Mouse (Mus musculus) forebrain, embryonic 14.5 days (tissue): Measurements from ENCODE around the gene Rnase9. TPM values are rescaled to one million over a fixed set of nuclear protein-coding genes. Genes with fewer than 3 reads are reported as not detected.
"Not testable (repeated sequence)": the region's sequence is repeated elsewhere in the genome, so short reads cannot be mapped to it uniquely, and the experiment has no call there.

Experiments
- ATAC-seq: fragments of 200-750 bp; cut with Nextera tagmentation; 2 replicates; pipeline ENCODE4 v1.8.0; 2017; ENCODE audit warnings: mild to moderate bottlenecking, moderate library complexity
- DNase-seq: peaks from one replicate; pipeline ENCODE4 v3.0.0-alpha.2; 2015; ENCODE audit warnings: low spot score
- H3K27ac ChIP-seq: fragments of 300-500 bp; sonication (generic); 2 replicates; pipeline ENCODE4 v1.5.1; 2014; ENCODE audit warnings: low read depth, mild to moderate bottlenecking, control low read depth, low read length, moderate library complexity
- H3K27me3 ChIP-seq: fragments of 300-500 bp; sonication (generic); replicated peaks from 2 replicates; pipeline ENCODE4 v1.6.1; 2014; ENCODE audit warnings: low read length, control low read depth, mixed read lengths; ENCODE audit not compliant: control insufficient read depth, insufficient read depth
- H3K36me3 ChIP-seq: fragments of 300-500 bp; sonication (generic); 2 replicates; pipeline ENCODE4 v1.6.1; 2014; ENCODE audit warnings: low read length, control low read depth; ENCODE audit not compliant: control insufficient read depth, insufficient read depth
- H3K4me1 ChIP-seq: fragments of 300-500 bp; sonication (generic); 2 replicates; pipeline ENCODE4 v1.6.1; 2014; ENCODE audit warnings: antibody characterized with exemption, low read length, control low read depth; ENCODE audit not compliant: control insufficient read depth, insufficient read depth
- H3K4me2 ChIP-seq: fragments of 300-500 bp; sonication (generic); 2 replicates; pipeline ENCODE4 v1.6.1; 2014; ENCODE audit warnings: mild to moderate bottlenecking, control low read depth, low read length
- H3K4me3 ChIP-seq: fragments of 300-500 bp; sonication (generic); 2 replicates; pipeline ENCODE4 v1.5.1; 2014; ENCODE audit warnings: low read depth, low read length, control low read depth
- H3K9ac ChIP-seq: fragments of 300-500 bp; sonication (generic); 2 replicates; pipeline ENCODE4 v1.6.1; 2014; ENCODE audit warnings: mild to moderate bottlenecking, low read length, control low read depth, moderate library complexity
- H3K9me3 ChIP-seq: fragments of 300-500 bp; sonication (generic); replicated peaks from 2 replicates; pipeline ENCODE4 v1.6.1; 2016; ENCODE audit warnings: low read length, control low read depth, mixed read lengths; ENCODE audit not compliant: control insufficient read depth
- WGBS: fragments of 180-500 bp; shearing (Covaris S2); extraction: QIAGEN DNeasy Blood & Tissue Kit; methylation state at CpG from one replicate; pipeline ENCODE4 v1.1.7; 2014; 5-methylcytosine and 5-hydroxymethylcytosine counted together
- polyA plus RNA-seq: library from polyadenylated mRNA; unstranded; fragments of >200 nt; fragmentation: Nextera tagmentation; extraction: Ambion mirVana; gene quantifications from 2 replicates; pipeline ENCODE4 v1.2.1, GENCODE M21; 2014

The Rnase9 gene
- polyA plus RNA-seq, 1 experiment from 2014 or later = not detected

GRCm38 (mm10) chr14:51026391-51027133, 15.1 kb downstream of the Rnase9 start:
- Histone ChIP-seq H3K36me3 (no peaks in the 10 kb centered on the region), H3K4me3 (no peak overlapping the region), H3K4me1 (no peaks in the 10 kb centered on the region), H3K27ac (no peak overlapping the region), H3K4me2 (no peak overlapping the region), H3K9ac (no peak overlapping the region), H3K27me3 (no peaks in the 10 kb centered on the region), H3K9me3 (no peaks in the 10 kb centered on the region)
- peak; percentile 89 for DNase-seq
- 37% methylated on average over 5 of the region's 5 CpGs for WGBS
- peak; percentile 80; the same call in 1 of the 2 replicates for ATAC-seq

- Histone ChIP-seq H3K4me2 (no peak overlapping the region), H3K4me3 (no peak overlapping the region), H3K27ac (no peak overlapping the region), H3K4me1 (no peaks in the 10 kb centered on the region), H3K9ac (no peak overlapping the region), H3K27me3 (no peaks in the 10 kb centered on the region), H3K9me3 (no peaks in the 10 kb centered on the region), H3K36me3 (no peaks in the 10 kb centered on the region)
- DNase-seq = no peak
- ATAC-seq = no peak
- 65% methylated on average over 1 of the region's 1 CpGs for WGBS
Measured at GRCm38 (mm10) chr14:51024820-51025219, 16.8 kb downstream of the Rnase9 start.

GRCm38 (mm10) chr14:51023457-51023856, 18.2 kb downstream of the Rnase9 start:
- ATAC-seq = no peak
- 92% methylated on average over 4 of the region's 4 CpGs for whole genome bisulfite sequencing
- H3K27me3 ChIP-seq = no peaks in the 10 kb centered on the region
- H3K36me3 ChIP-seq = no peaks in the 10 kb centered on the region
- H3K9ac ChIP-seq = no peak overlapping the region
- H3K27ac ChIP-seq = no peak overlapping the region
- H3K4me1 ChIP-seq = no peaks in the 10 kb centered on the region
- no peaks in the 10 kb centered on the region for H3K9me3 ChIP-seq
- no peak overlapping the region for H3K4me2 ChIP-seq
- no peak overlapping the region for H3K4me3 ChIP-seq
- no peak for DNase-seq

DNA sequence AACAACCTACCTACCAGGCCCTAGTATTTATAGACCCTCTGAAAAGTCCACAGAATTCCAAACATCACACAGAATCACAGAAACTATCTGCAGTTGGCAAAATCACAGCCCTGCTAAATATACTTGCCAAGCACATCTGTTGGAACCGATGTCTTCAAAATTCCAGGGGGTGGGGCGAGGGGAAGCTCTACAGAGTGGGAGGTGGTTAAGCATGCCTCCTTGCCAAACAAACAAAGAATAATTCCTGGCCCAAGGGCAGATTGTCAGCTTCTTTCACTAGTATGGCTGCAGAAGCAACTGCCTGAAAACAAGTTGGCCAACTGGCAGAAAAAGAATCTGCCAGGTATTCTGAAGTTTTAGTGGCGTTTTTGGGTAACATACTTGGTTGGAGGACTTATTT, 24.4 kb downstream of the Rnase9 start:
- Histone ChIP-seq H3K27me3 (no peaks in the 10 kb centered on the region), H3K4me1 (no peaks in the 10 kb centered on the region), H3K27ac (no peak overlapping the region), H3K36me3 (no peaks in the 10 kb centered on the region), H3K9me3 (no peaks in the 10 kb centered on the region), H3K4me3 (no peak overlapping the region), H3K4me2 (no peak overlapping the region), H3K9ac (no peak overlapping the region)
- WGBS = 74% methylated on average over 3 of the region's 3 CpGs
- ATAC-seq = no peak
- DNase-seq = no peak

GRCm38 (mm10) chr14:51015780-51016179, 25.9 kb downstream of the Rnase9 start:
- Histone ChIP-seq H3K27me3 (no peaks in the 10 kb centered on the region), H3K4me3 (no peak overlapping the region), H3K4me2 (no peak overlapping the region), H3K4me1 (no peaks in the 10 kb centered on the region), H3K9me3 (no peaks in the 10 kb centered on the region), H3K9ac (no peak overlapping the region), H3K27ac (no peak overlapping the region), H3K36me3 (no peaks in the 10 kb centered on the region)
- DNase-seq = no peak
- no peak for ATAC-seq

DNA sequence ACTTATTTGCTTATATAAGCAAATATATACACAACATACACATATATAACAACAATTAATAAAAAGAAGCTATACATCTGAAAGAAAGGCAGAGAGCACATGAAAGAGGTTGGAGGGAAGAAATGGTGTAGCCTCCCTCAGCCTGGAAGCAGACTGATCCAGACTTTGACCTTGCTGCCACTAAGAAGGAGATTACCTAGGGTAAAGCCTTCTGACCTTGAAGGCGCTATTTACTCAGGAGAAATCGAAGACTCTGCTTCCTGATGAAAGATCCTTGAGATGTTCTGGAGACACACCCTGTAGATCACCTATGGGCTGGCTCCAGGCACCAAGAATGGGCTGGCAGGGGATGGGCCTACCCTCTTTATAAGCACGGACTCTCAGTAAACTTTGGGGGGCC, 26.9 kb downstream of the Rnase9 start:
- not testable (repeated sequence) for H3K36me3 ChIP-seq, H3K27ac ChIP-seq, H3K4me1 ChIP-seq, H3K9me3 ChIP-seq, H3K4me3 ChIP-seq, H3K27me3 ChIP-seq, H3K4me2 ChIP-seq, H3K9ac ChIP-seq, DNase-seq, ATAC-seq
- WGBS = 86% methylated on average over 3 of the region's 3 CpGs

GRCm38 (mm10) chr14:51009572-51009971, 32.1 kb downstream of the Rnase9 start:
- Histone ChIP-seq H3K27ac (no peak overlapping the region), H3K9ac (no peak overlapping the region), H3K36me3 (no peaks in the 10 kb centered on the region), H3K4me3 (no peak overlapping the region), H3K9me3 (no peaks in the 10 kb centered on the region), H3K27me3 (no peaks in the 10 kb centered on the region), H3K4me1 (no peaks in the 10 kb centered on the region), H3K4me2 (no peak overlapping the region)
- ATAC-seq = no peak
- 89% methylated on average over 6 of the region's 6 CpGs for WGBS
- DNase-seq = no peak

GRCm38 (mm10) chr14:51008781-51009180, 32.9 kb downstream of the Rnase9 start:
- no peak for DNase-seq
- Histone ChIP-seq H3K9me3 (no peaks in the 10 kb centered on the region), H3K9ac (no peak overlapping the region), H3K27me3 (no peaks in the 10 kb centered on the region), H3K4me3 (no peak overlapping the region), H3K4me1 (no peaks in the 10 kb centered on the region), H3K27ac (no peak overlapping the region), H3K4me2 (no peak overlapping the region), H3K36me3 (no peaks in the 10 kb centered on the region)
- WGBS = 93% methylated on average over 4 of the region's 4 CpGs
- ATAC-seq = no peak

- ATAC-seq (no peak; the same call in 1 of the 2 replicates), DNase-seq (peak; percentile 35)
- H3K4me1 ChIP-seq = no peaks in the 10 kb centered on the region
- H3K36me3 ChIP-seq = no peaks in the 10 kb centered on the region
- no peaks in the 10 kb centered on the region for H3K9me3 ChIP-seq
- H3K27ac ChIP-seq = no peak overlapping the region
- no peak overlapping the region for H3K4me2 ChIP-seq
- WGBS = 85% methylated on average over 13 of the region's 13 CpGs
- no peaks in the 10 kb centered on the region for H3K27me3 ChIP-seq
- no peak overlapping the region for H3K9ac ChIP-seq
- no peak overlapping the region for H3K4me3 ChIP-seq
Measured at GRCm38 (mm10) chr14:51007914-51008713, 33.6 kb downstream of the Rnase9 start.
